In genomic region chr5:119958942-119959341, GRCm38 (mm10) we compare ENCODE assay signal across 13 mouse cellular contexts.
A peak's percentile ranks its signal among the peaks of the same experiment; 100 is the strongest.
DNase-seq lines count a peak whose midpoint lies in the region; ATAC-seq and TF ChIP-seq lines count a peak whose summit lies in the region.
"Had no signal": no experiment of that assay in that cellular context is flagged by ENCODE, and none has a peak within 500 bp of the region (broad histone marks: within the 10 kb centered on the region; RNA-seq: fewer than 3 reads in every experiment).

No protein-coding gene starts in this region.

- peak overlapping the region; percentile 26; the same call in 1 of the 2 replicates for H3K27ac ChIP-seq in forebrain, embryonic 10.5 days
- no peak overlapping the region for H3K27ac ChIP-seq in forebrain, postnatal 0 days (ENCODE audit: low read depth, low read length)
- no peak overlapping the region for H3K27ac ChIP-seq in kidney, embryonic 16.5 days (ENCODE audit: low read length)
- peak overlapping the region; percentile 39; the same call in 1 of the 2 replicates for H3K27ac ChIP-seq in limb, embryonic 10.5 days
- H3K27ac ChIP-seq: forebrain, embryonic 12.5 days; macrophage had no signal

- H3K9me3 ChIP-seq in forebrain, embryonic 10.5 days = no peaks in the 10 kb centered on the region
- no peaks in the 10 kb centered on the region for H3K9me3 ChIP-seq in forebrain, postnatal 0 days (ENCODE audit: low read length)
- H3K9me3 ChIP-seq in kidney, embryonic 16.5 days (ENCODE audit: low read length) = no peaks in the 10 kb centered on the region
- no peaks in the 10 kb centered on the region for H3K9me3 ChIP-seq in limb, embryonic 10.5 days (replicated peaks)
- H3K9me3 ChIP-seq: forebrain, embryonic 12.5 days had no signal

- H3K36me3 ChIP-seq in forebrain, embryonic 10.5 days (replicated peaks) = no peaks in the 10 kb centered on the region
- H3K36me3 ChIP-seq in forebrain, postnatal 0 days (ENCODE audit: insufficient read depth) = no peaks in the 10 kb centered on the region
- H3K36me3 ChIP-seq in kidney, embryonic 16.5 days (ENCODE audit: insufficient read depth, low read length) = no peaks in the 10 kb centered on the region
- H3K36me3 ChIP-seq in limb, embryonic 10.5 days = no peaks in the 10 kb centered on the region
- H3K36me3 ChIP-seq: forebrain, embryonic 12.5 days; G1E had no signal

- DNase-seq in forebrain, embryonic 10.5 days (ENCODE audit: extremely low spot score, low spot score) = no peak
- no peak for DNase-seq in forebrain, postnatal 0 days
- DNase-seq in kidney, postnatal 25 days = no peak
- DNase-seq in embryo, embryonic 10 days (ENCODE audit: low spot score) = peak; percentile 62
- no peak for DNase-seq in limb, embryonic 10.5 days (ENCODE audit: low spot score)
- no peak for DNase-seq in frontal cortex, adult 2 months (ENCODE audit: extremely low spot score in 1 of 2, low spot score in 1 of 2)
- no peak for DNase-seq in thymus, postnatal 36 days
- DNase-seq: right cerebral cortex, adult 18-20 months had no signal

- H3K4me1 ChIP-seq in forebrain, embryonic 10.5 days = peaks cover 19% of the 10 kb centered on the region
- H3K4me1 ChIP-seq in forebrain, postnatal 0 days (ENCODE audit: insufficient read depth) = peaks cover 1% of the 10 kb centered on the region; the same call in 1 of the 2 replicates
- peaks cover 10% of the 10 kb centered on the region for H3K4me1 ChIP-seq in kidney, embryonic 16.5 days (ENCODE audit: insufficient read depth, low read length)
- peaks cover 33% of the 10 kb centered on the region for H3K4me1 ChIP-seq in limb, embryonic 10.5 days

- ATAC-seq in forebrain, postnatal 0 days = no peak
- no peak for ATAC-seq in kidney, embryonic 16.5 days (ENCODE audit: low FRiP score, low TSS enrichment)
- ATAC-seq: activated CD4-positive, CD25-positive, alpha-beta regulatory T cell, adult 4 months had no signal

- TF ChIP-seq CTCF in forebrain, postnatal 0 days (IDR thresholded peaks at IDR 0.05; ENCODE audit: low read depth) = no peak

- H3K9ac ChIP-seq in forebrain, postnatal 0 days = no peak overlapping the region
- no peak overlapping the region for H3K9ac ChIP-seq in kidney, embryonic 16.5 days (replicated peaks; ENCODE audit: low read length)
- H3K9ac ChIP-seq: forebrain, embryonic 12.5 days had no signal

- H3K4me2 ChIP-seq in forebrain, postnatal 0 days (ENCODE audit: low read depth) = no peak overlapping the region
- peak overlapping the region; percentile 37 for H3K4me2 ChIP-seq in kidney, embryonic 16.5 days (replicated peaks; ENCODE audit: low read depth, low read length)
- H3K4me2 ChIP-seq: forebrain, embryonic 12.5 days had no signal

- no peak overlapping the region for H3K4me3 ChIP-seq in forebrain, embryonic 10.5 days
- H3K4me3 ChIP-seq in forebrain, postnatal 0 days (ENCODE audit: low read depth, low read length) = no peak overlapping the region
- H3K4me3 ChIP-seq in kidney, embryonic 16.5 days (ENCODE audit: low read length) = no peak overlapping the region
- peak overlapping the region; percentile 25; the same call in 1 of the 2 replicates for H3K4me3 ChIP-seq in limb, embryonic 10.5 days
- H3K4me3 ChIP-seq: forebrain, embryonic 12.5 days had no signal

- 49% methylated on average over 14 of the region's 14 CpGs for WGBS in forebrain, embryonic 10.5 days
- WGBS in forebrain, postnatal 0 days = 48% methylated on average over 14 of the region's 14 CpGs
- whole genome bisulfite sequencing in kidney, embryonic 16.5 days = 12% methylated on average over 14 of the region's 14 CpGs
- WGBS in limb, embryonic 10.5 days = 13% methylated on average over 14 of the region's 14 CpGs

- no peaks in the 10 kb centered on the region for H3K27me3 ChIP-seq in forebrain, embryonic 10.5 days (ENCODE audit: poor library complexity, severe bottlenecking)
- H3K27me3 ChIP-seq in forebrain, postnatal 0 days (ENCODE audit: insufficient read depth, low read length) = no peaks in the 10 kb centered on the region
- H3K27me3 ChIP-seq in kidney, embryonic 16.5 days (ENCODE audit: insufficient read depth, low read length) = peaks cover 9% of the 10 kb centered on the region; the same call in 1 of the 2 replicates
- H3K27me3 ChIP-seq in limb, embryonic 10.5 days (ENCODE audit: low read depth, poor library complexity, severe bottlenecking) = peaks cover 18% of the 10 kb centered on the region; the same call in 1 of the 2 replicates

Comparison
In these comparisons a context has a peak if more than half of its experiments do, and no peak if none do; other contexts are left out.
1. H3K27ac ChIP-seq: peak in forebrain, embryonic 10.5 days (single experiment) and limb, embryonic 10.5 days (single experiment); none in forebrain, postnatal 0 days (single experiment) and kidney, embryonic 16.5 days (single experiment).